Mouse (Mus musculus): ENCODE measurements around the gene Scrn3.
A peak's percentile ranks its signal among the peaks of the same experiment; 100 is the strongest.

Gene Scrn3

DNA sequence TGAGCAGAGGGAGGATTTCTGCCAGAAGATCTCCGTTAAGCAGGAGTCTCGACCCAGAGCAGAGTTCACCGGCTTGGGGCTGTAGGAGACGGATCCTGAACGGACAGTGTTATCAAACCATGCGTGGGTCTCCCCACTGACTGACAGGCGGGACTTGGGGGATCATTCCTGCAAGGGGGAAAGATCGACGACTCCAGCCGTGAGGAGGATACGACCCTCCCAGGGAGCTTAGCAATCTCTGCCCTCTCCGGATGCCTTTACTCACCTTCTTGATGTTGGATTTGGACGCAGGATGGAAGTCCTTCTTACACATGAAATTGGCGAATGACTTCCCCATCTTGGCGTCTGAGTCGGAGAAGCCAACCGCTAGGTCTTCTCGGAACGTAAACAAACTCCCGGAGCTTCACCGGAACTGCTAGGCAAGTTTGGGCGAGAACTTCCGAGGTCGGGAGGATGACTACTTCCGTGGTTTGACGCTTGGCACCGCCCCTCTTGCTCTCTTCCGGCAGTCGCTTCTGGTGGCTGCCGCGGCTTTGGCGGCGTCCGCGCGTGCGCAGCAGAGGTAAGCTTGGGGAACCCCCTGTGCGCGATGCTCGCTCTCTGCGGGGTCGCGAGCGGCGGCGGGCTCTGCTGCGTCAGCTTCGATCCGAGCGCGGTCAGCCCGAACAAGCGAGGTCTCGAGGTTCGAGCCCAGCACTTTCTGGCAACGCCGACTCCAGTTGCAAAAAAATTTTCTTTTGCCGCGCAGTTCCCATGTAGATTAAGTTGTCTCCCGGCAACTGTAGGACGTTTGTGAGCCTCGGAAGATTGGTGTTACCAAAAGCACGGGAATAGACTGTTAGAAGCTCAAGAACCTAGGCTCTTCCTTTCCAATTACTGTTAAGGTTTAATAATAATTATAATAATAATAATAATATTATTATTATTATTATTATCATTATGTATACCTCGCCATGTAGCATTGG, at the start of gene Scrn3, which contains the start of gene Cir1:
Gene Scrn3 (plus strand): TSS at position 450 of the 965 bp plus-strand sequence.
Gene Cir1 (minus strand): TSS at position 550 of the 965 bp plus-strand sequence.
- peak; percentile 91 for DNase-seq

DNA sequence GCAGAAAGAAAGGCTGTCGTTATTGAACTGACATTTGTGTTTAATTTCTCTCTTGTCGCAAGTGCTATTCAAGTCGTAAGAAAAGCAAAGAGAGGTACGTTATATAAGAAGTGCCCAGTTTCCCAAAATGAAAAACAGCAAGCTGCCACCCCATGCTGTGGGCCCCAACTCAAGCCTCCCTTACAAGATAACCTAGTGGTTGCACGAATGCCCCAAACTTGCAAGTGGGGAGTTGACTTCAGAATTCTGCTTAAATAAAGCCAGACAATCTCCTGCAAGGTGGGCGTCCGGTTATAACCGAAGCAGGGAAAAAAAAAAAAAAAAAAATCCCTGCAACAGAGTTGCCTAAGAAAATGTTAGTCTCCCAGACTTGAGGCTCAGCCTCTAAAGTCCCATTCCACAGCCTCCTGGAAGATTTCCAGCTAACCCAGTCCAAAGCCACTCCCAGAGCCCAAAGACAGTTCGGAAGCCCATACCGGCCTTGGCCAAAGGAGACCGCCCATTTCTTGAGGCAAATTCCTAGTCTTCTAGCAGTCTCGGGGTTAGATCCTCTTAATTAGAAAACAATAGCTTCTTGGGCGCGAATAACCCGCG, 49.1 kb upstream of the Scrn3 start:
- DNase-seq = no peak

DNA sequence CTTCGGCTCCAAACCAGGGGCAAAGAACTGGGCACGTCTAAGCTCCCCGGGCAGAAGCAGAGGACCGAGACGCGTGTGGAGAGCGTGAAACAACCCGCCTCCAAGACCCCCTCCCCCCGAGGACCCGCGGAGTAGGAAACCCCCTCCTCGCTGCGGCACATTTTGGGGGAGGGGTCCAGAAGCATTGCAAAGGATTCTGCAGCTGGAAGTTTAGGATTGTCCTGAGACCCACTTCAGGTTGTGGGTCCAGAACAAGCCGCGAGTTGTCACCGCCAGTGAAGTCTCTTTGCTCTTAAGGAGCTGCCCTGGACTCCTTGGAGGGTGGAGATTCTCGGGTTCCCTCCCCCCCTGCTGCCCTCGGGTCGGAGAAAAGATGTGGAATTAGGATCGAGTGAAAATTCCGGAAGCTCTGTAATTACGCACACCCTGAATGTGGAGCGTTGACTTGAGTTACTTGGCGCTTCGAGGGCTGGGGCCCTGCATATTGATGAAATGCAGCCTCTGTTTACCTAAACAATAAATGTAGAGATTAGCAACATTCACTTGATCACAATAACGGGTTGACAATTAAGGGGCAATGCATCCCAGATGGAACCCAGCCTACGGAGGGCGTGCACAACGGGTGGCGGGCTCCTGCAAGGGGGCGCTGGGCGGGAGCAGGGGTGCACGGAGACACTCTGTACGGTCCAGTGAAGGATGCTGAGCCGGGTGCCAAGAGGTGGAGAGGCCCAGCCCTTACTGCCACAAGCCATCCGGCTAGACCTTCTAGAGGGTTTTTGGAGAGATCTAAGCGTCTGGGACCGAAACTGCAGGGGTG, 48.4 kb upstream of the Scrn3 start:
- no peak for DNase-seq

GRCm38 (mm10) chr2:73264611-73265195, 47.7 kb upstream of the Scrn3 start:
- no peak for DNase-seq

- DNase-seq = no peak
Observed at GRCm38 (mm10) chr2:73266011-73266410, 46.4 kb upstream of the Scrn3 start.

GRCm38 (mm10) chr2:73266623-73267022, 45.8 kb upstream of the Scrn3 start:
- no peak for DNase-seq

DNA sequence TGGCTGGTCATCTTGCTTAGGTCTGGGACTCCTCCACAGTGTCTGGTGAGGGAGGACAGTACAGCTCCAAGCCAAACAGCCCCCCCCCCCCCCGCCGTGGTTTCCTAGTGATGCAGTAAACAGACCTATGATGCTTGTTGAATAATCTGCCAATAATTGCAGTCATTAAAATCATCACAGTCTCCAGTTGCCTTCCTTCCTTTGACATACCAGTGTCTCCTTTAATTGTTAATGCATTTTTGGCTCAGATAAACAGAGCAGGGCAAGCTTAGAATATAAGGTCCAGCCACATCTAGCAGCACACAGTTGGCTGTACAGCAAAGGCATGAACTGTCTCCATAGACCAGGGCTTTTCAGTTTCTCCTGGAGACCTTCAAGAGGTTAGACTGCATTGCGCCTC, 45.2 kb upstream of the Scrn3 start:
- DNase-seq = no peak

DNA sequence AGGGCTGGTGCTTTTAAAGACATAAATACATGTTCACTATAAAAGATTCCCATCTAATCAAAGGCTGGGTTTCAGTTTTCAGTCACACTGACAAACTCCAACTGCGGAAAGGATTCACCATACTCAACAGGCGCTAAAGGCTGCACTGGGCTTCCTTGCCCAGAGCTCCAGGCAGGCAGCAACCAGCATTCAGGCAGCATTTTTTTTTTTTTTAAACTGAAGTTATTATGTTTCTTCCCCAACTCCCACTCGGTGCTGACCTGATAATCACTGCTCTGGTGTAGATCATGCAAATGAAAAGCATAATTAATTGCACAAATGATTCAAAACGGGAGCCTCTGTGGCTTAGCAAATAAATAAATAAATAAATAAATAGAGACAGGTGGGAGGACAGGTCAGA, 44.6 kb upstream of the Scrn3 start:
- no peak for DNase-seq

- no peak for DNase-seq
Observed at GRCm38 (mm10) chr2:73268281-73268680, 44.1 kb upstream of the Scrn3 start.

DNA sequence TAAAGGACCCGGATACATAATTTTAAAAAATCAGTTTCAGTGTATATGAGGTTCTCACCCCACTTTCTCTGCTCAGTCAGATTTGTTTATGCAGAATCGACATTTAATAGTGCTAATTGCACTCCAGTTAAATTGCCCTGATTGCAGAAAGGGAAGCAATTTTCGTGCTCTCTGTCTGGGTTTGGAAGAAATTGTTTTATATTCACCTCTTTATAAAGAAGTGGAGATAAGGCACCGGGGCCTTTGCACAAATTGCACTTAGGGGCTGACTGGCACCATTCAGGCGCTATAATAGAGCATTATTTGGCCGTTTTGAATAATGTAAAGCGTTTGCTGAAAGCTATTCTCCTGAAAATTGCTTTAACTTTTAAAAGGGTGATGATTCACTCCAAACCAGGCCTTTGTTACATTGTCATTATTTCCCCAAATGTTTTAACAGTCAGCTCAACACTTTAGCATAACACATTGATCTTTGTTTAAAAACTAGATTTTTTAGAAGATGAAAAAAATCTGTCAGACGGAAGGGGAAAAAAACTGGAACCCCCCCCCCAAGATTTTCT, 43.5 kb upstream of the Scrn3 start:
- DNase-seq = no peak

DNA sequence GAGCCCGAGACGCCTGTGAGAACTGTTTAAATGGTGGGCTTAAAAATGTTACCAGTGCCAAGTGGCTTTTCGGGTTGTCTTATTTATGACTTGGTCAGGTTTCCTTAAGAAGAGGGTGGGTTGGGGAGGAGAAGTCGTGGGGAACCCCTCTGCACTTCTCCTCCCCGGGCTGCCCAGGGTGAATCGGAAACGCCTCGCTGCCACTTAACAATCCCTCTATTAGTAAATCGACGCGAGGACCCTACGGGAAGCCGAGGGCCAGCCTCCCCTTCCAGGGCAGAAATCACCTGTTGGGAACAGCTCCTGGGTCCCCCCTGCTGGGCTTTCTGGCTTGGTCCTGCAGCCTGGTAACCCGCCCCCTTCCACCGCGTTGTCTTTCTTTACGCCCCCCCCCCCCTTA, 42.7 kb upstream of the Scrn3 start:
- no peak for DNase-seq

- no peak for DNase-seq
Observed at GRCm38 (mm10) chr2:73270071-73270592, 42.3 kb upstream of the Scrn3 start.

DNA sequence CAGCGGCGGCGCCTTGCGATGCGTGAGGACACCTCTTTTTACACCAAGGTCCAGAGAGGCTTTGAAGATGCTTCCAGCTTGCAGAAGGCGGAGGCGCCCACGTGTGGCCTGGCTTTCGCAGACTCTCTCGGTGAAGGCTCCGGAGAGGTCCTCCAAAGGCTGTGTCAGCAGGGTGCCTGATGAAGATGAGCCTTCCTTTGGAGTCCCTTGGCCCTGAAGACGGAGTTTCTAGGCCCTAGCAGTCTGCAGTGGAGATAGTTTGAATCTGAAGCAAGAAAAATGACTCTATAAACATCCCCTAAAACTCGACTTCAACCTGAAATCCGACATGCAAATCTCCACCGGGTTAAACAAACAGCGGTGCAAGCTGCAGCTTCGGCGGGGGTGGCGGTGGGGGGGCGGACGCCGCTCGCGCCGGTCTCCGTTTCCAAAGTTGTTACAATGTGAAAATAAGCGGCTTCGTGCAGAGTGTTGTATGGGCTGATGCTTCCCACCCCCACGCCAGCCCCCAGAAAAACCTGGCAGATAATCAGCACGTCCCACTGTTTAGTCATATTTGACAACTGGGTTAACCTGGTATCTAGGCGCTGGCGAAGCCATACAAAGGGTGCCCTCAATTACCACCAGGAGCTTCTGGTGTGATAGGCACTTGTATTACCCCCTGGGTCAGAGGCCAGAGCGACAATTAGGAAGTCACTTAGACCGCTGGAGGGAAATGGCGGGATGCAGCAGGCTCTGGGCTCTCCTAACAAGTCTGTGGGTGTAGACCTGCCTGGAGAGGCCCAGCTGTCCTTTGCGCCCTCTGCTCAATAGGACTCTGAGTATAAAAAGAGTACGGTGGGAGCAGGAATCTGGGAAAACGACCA, 41.6 kb upstream of the Scrn3 start:
- peak; percentile 48 for DNase-seq

GRCm38 (mm10) chr2:73271459-73272161, 40.8 kb upstream of the Scrn3 start, which contains the start of gene Sp9:
Sp9 (plus strand) TSS chr2:73271925.
- DNase-seq = peak; percentile 56

DNA sequence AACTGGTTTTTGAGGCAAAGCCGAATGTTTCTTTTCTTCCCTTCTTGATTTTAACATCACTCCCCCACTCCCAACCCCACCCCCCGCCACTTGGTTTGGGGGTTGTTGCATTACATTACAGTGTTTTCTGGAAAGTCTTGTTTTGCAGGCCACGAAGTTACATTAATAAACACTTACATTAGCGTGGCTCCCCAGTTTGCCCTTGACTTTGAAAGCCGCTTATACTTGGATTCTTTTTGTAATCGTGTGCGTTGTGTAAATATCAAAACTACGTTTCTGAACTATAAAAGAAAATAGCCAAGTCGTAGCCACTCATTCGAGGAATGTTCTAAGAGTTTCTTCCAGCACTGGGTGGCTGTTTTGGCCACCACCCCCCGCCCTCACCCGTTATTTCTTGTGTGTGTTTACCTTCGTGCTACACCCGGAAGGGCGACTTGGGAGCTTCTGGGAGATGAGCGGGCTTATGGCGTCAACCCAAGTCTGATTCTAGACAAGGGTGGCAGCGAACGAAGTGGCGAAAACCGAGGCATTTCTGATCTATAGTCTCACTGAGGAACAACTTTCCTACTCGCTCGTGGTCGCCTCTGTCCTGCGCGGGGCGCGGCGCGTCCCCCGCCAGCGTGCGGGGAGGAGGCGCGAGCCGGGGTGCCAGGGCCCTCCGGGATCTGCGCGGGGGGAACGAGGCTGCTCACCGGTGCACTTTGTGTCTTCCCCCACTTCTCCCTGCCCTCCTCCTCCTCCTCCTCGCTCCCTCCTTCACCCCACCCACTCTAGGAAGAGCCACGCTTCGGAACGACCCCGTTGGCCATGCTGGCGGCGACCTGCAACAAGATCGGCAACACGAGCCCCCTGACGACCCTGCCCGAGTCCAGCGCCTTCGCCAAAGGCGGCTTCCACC, 39.8 kb upstream of the Scrn3 start:
- DNase-seq = peak; percentile 47

DNA sequence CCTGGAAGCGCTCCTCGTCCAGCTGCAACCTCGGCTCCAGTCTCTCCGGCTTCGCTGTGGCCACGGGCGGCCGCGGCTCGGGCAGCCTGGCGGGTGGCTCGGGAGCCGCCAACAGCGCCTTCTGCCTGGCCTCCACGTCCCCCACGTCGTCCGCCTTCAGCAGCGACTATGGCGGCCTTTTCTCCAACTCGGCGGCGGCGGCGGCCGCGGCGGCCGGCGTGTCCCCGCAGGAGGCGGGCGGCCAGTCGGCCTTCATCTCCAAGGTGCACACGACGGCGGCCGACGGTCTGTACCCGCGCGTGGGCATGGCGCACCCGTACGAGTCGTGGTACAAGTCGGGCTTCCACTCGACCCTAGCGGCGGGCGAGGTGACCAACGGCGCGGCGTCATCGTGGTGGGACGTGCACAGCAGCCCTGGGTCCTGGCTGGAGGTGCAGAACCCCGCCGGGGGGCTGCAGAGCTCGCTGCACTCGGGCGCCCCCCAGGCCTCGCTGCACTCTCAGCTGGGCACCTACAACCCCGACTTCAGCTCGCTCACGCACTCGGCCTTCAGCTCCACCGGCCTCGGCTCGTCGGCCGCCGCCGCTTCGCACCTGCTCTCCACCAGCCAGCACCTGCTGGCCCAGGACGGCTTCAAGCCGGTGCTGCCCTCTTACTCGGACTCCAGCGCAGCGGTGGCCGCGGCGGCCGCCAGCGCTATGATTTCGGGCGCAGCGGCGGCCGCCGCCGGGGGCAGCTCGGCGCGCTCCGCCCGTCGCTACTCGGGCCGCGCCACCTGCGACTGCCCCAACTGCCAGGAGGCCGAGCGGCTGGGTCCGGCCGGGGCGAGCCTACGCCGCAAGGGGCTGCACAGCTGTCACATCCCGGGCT, 38.9 kb upstream of the Scrn3 start:
- DNase-seq = peak; percentile 46

- DNase-seq = peak; percentile 68
Observed at GRCm38 (mm10) chr2:73274119-73274920, 38.1 kb upstream of the Scrn3 start.

Data from kidney, adult 18-20 months (tissue).